Mouse (Mus musculus): ENCODE data around the gene 4930455H04Rik. TPM values are rescaled to one million over a fixed set of nuclear protein-coding genes. Genes with fewer than 3 reads are reported as not detected.

Gene 4930455H04Rik
- total RNA-seq, 2 experiments from 2014 or later, result not detected

GRCm38 (mm10) chr3:116966225-116966624 lies 1.8 kb upstream of the 4930455H04Rik start:
- peak; percentile 96 for ATAC-seq (replicated peaks; ENCODE audit: poor library complexity)

- no peak for ATAC-seq (replicated peaks; ENCODE audit: poor library complexity)
Measured at GRCm38 (mm10) chr3:116966800-116967199, 1.3 kb upstream of the 4930455H04Rik start.

GRCm38 (mm10) chr3:116967436-116967835 lies 631 bp upstream of the 4930455H04Rik start:
- no peak for ATAC-seq (replicated peaks; ENCODE audit: poor library complexity)

- peak; percentile 19; the same call in 1 of the 2 replicates for ATAC-seq (replicated peaks; ENCODE audit: poor library complexity)
Measured at GRCm38 (mm10) chr3:116968540-116968997, 502 bp downstream of the 4930455H04Rik start, which contains the start of gene Palmd. TSS of gene Palmd (minus strand) at chr3:116968987.

GRCm38 (mm10) chr3:116969003-116969402 lies 936 bp downstream of the 4930455H04Rik start:
- peak; percentile 32; the same call in 1 of the 2 replicates for ATAC-seq (replicated peaks; ENCODE audit: poor library complexity)

- ATAC-seq (replicated peaks; ENCODE audit: poor library complexity), result no peak
Measured at GRCm38 (mm10) chr3:116969786-116970185, 1.7 kb downstream of the 4930455H04Rik start.

- ATAC-seq (replicated peaks; ENCODE audit: poor library complexity), result peak; percentile 52
Measured at GRCm38 (mm10) chr3:116981811-116982575, 13.9 kb downstream of the 4930455H04Rik start.

- no peak for ATAC-seq (replicated peaks; ENCODE audit: poor library complexity)
Measured at GRCm38 (mm10) chr3:116985042-116985455, 17.0 kb downstream of the 4930455H04Rik start.

- ATAC-seq (replicated peaks; ENCODE audit: poor library complexity), result no peak
Measured at GRCm38 (mm10) chr3:116985741-116986140, 17.7 kb downstream of the 4930455H04Rik start.

- ATAC-seq (replicated peaks; ENCODE audit: poor library complexity), result no peak
Measured at GRCm38 (mm10) chr3:116986451-116986850, 18.4 kb downstream of the 4930455H04Rik start.

GRCm38 (mm10) chr3:116988221-116988620 lies 20.2 kb downstream of the 4930455H04Rik start:
- no peak for ATAC-seq (replicated peaks; ENCODE audit: poor library complexity)

- ATAC-seq (replicated peaks; ENCODE audit: poor library complexity), result 0 out of 2 replicates have a peak, but pooled peaks have one; percentile 34
Measured at GRCm38 (mm10) chr3:116991180-116991579, 23.1 kb downstream of the 4930455H04Rik start.

- no peak for ATAC-seq (replicated peaks; ENCODE audit: poor library complexity)
Measured at GRCm38 (mm10) chr3:116993011-116993410, 24.9 kb downstream of the 4930455H04Rik start.

- no peak for ATAC-seq (replicated peaks; ENCODE audit: poor library complexity)
Measured at GRCm38 (mm10) chr3:117001686-117002485, 33.8 kb downstream of the 4930455H04Rik start.

GRCm38 (mm10) chr3:117003379-117003778 lies 35.3 kb downstream of the 4930455H04Rik start:
- no peak for ATAC-seq (replicated peaks; ENCODE audit: poor library complexity)

- no peak for ATAC-seq (replicated peaks; ENCODE audit: poor library complexity)
Measured at GRCm38 (mm10) chr3:117006636-117007035, 38.6 kb downstream of the 4930455H04Rik start.

GRCm38 (mm10) chr3:117007340-117007739 lies 39.3 kb downstream of the 4930455H04Rik start:
- ATAC-seq (replicated peaks; ENCODE audit: poor library complexity), result no peak

- ATAC-seq (replicated peaks; ENCODE audit: poor library complexity), result no peak
Measured at GRCm38 (mm10) chr3:117010182-117010581, 42.1 kb downstream of the 4930455H04Rik start.

- no peak for ATAC-seq (replicated peaks; ENCODE audit: poor library complexity)
Measured at GRCm38 (mm10) chr3:117020319-117020718, 52.3 kb downstream of the 4930455H04Rik start.

- ATAC-seq (replicated peaks; ENCODE audit: poor library complexity), result no peak
Measured at GRCm38 (mm10) chr3:117021907-117022306, 53.8 kb downstream of the 4930455H04Rik start.

GRCm38 (mm10) chr3:117024111-117024510 lies 56.0 kb downstream of the 4930455H04Rik start:
- ATAC-seq (replicated peaks; ENCODE audit: poor library complexity), result no peak
